Mouse (Mus musculus): ENCODE measurements around the gene Chfr. TPM values are rescaled to one million over a fixed set of nuclear protein-coding genes. Genes with fewer than 3 reads are reported as not detected.

Chfr gene
- total RNA-seq, 1 experiment, result 40.2 TPM

DNA sequence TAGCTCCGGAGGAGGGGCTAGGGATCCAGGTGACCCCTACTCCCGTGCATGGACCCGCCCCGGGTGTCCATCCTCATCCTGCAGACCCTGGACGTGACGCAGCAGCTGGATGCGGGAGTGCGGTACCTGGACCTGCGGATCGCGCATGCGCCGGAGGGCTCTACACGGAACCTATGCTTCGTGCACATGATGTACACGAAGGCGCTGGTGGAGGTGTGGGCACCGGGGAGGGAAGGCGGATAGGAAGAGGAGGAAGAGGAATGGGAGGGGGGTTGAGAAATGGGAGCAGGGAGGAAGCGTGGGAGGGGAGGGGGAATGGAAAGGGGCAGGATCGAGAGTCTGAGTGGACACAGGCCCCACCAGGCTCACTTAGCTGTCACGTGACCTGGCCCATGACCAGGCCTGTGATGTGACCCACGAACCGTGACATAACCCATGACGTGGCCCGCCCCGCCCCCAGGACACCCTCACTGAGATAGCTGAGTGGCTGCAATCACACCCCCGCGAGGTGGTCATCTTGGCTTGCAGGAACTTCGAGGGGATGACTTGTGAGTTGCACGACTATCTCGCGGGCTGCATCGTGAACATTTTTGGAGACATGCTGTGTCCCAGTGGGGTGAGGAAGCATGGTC is 33.8 kb upstream of the Chfr start:
- Histone ChIP-seq H3K27ac (ENCODE audit: insufficient read depth, low read depth, low read length, poor library complexity, severe bottlenecking) (no peak overlapping the region), H3K9ac (ENCODE audit: insufficient read depth, low read depth, low read length, poor library complexity, severe bottlenecking) (peak overlapping the region; percentile 12; the same call in 1 of the 2 replicates), H3K36me3 (ENCODE audit: control insufficient read depth, insufficient read depth, low read length, poor library complexity, severe bottlenecking) (peaks cover 47% of the 10 kb centered on the region), H3K4me1 (ENCODE audit: control insufficient read depth in 2 of 2, insufficient read depth in 2 of 2, low read length in 2 of 2, poor library complexity in 1 of 2) (peaks cover 9 to 64% of the 10 kb centered on the region in 2 experiments), H3K4me3 (ENCODE audit: insufficient read depth in 1 of 2, low read depth in 1 of 2, low read length in 2 of 2, poor library complexity in 1 of 2, severe bottlenecking in 1 of 2) (peak overlapping the region; percentile 61 to 63), H3K9me3 (ENCODE audit: control insufficient read depth, insufficient read depth, low read depth, low read length) (no peaks in the 10 kb centered on the region)
- TF ChIP-seq MAFK (IDR thresholded peaks at IDR 0.05; ENCODE audit: insufficient read depth, low read depth, low read length) (no peak), CHD2 (IDR thresholded peaks at IDR 0.05; ENCODE audit: low read depth, low read length) (no peak), ZC3H11A (IDR thresholded peaks at IDR 0.05; ENCODE audit: borderline replicate concordance, low read depth, low read length) (no peak), ZNF384 (IDR thresholded peaks at IDR 0.05; ENCODE audit: low read depth, low read length) (no peak)
- in situ Hi-C loops (cut with MboI; ENCODE audit: low sequenced_read_pairs in 2 of 2, unreplicated experiment in 2 of 2), result no loop called here
- no peak for DNase-seq (ENCODE audit: low read depth, low spot score)

DNA sequence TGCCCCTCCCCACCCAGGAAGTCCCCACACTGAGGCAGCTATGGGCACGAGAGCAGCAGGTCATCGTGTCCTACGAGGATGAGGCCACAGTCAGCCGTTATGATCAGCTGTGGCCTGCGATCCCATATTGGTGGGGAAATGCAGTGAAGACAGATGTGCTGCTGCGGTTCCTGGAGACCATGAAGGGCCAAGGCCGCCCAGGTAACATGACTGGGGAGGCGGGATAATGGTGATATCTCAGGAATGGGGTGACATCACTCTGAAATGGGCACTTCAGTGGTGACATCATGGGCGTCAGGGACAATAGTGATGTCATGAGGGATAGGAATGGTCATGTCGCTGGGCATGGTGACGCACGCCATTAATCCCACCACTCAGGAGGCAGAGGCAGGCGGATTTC is 33.2 kb upstream of the Chfr start:
- Histone ChIP-seq H3K4me1 (ENCODE audit: control insufficient read depth in 2 of 2, insufficient read depth in 2 of 2, low read length in 2 of 2, poor library complexity in 1 of 2) (peaks cover 7 to 63% of the 10 kb centered on the region in 2 experiments), H3K9ac (ENCODE audit: insufficient read depth, low read depth, low read length, poor library complexity, severe bottlenecking) (no peak overlapping the region), H3K9me3 (ENCODE audit: control insufficient read depth, insufficient read depth, low read depth, low read length) (no peaks in the 10 kb centered on the region), H3K4me3 (ENCODE audit: insufficient read depth in 1 of 2, low read depth in 1 of 2, low read length in 2 of 2, poor library complexity in 1 of 2, severe bottlenecking in 1 of 2) (no peak overlapping the region), H3K36me3 (ENCODE audit: control insufficient read depth, insufficient read depth, low read length, poor library complexity, severe bottlenecking) (peaks cover 48% of the 10 kb centered on the region), H3K27ac (ENCODE audit: insufficient read depth, low read depth, low read length, poor library complexity, severe bottlenecking) (no peak overlapping the region)
- no peak for DNase-seq (ENCODE audit: low read depth, low spot score)
- in situ Hi-C loops (cut with MboI; ENCODE audit: low sequenced_read_pairs in 2 of 2, unreplicated experiment in 2 of 2), result no loop called here
- no peak for TF ChIP-seq CHD2 (IDR thresholded peaks at IDR 0.05; ENCODE audit: low read depth, low read length)
- TF ChIP-seq ZC3H11A (IDR thresholded peaks at IDR 0.05; ENCODE audit: borderline replicate concordance, low read depth, low read length), result no peak
- no peak for TF ChIP-seq ZNF384 (IDR thresholded peaks at IDR 0.05; ENCODE audit: low read depth, low read length)
- no peak for TF ChIP-seq MAFK (IDR thresholded peaks at IDR 0.05; ENCODE audit: insufficient read depth, low read depth, low read length)
- TF ChIP-seq HCFC1 (IDR thresholded peaks at IDR 0.05; ENCODE audit: borderline replicate concordance, insufficient read depth, low read length), result no peak

DNA sequence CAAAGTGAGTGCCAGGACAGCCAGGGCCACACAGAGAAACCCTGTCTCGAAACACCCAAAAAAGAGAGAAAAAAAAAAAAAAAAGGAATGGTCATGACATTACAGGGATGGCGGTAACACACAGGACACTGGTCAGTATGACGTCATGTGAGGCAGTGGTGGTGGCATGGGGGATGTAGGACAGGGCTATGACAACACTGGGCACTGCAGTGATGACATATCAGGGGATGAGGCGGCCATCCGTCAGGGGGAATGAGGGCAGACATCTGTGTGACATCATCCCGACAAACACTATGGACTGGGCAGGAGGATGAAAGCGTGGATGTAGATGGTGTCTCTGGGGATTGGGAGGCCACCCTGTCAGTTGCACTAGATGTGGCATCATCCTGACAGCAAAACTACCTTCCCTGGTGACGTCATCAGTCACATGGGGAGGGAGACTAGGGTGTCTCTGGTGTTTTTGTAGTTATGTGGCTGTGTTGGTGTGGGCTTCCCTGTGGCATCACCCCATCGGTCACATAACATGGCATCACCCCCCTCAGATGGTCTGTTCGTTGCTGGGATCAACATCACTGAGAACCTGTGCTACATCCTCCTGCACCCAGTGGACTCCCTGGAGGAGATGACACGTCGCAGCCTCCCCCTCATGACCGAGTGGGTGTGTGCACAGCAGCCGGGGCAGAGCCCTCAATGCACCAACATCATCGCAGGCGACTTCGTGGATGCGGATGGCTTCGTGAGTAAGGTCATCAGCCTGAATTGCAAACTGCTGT is 32.6 kb upstream of the Chfr start:
- TF ChIP-seq ZC3H11A (IDR thresholded peaks at IDR 0.05; ENCODE audit: borderline replicate concordance, low read depth, low read length) (no peak), MAFK (IDR thresholded peaks at IDR 0.05; ENCODE audit: insufficient read depth, low read depth, low read length) (no peak), CHD2 (IDR thresholded peaks at IDR 0.05; ENCODE audit: low read depth, low read length) (no peak), ZNF384 (IDR thresholded peaks at IDR 0.05; ENCODE audit: low read depth, low read length) (no peak), HCFC1 (IDR thresholded peaks at IDR 0.05; ENCODE audit: borderline replicate concordance, insufficient read depth, low read length) (no peak)
- no peak for DNase-seq (ENCODE audit: low read depth, low spot score)
- H3K9ac ChIP-seq (ENCODE audit: insufficient read depth, low read depth, low read length, poor library complexity, severe bottlenecking), result no peak overlapping the region
- no peak overlapping the region for H3K4me3 ChIP-seq (ENCODE audit: insufficient read depth in 1 of 2, low read depth in 1 of 2, low read length in 2 of 2, poor library complexity in 1 of 2, severe bottlenecking in 1 of 2)
- H3K4me1 ChIP-seq (ENCODE audit: control insufficient read depth in 2 of 2, insufficient read depth in 2 of 2, low read length in 2 of 2, poor library complexity in 1 of 2), result peaks cover 5 to 62% of the 10 kb centered on the region in 2 experiments
- H3K27ac ChIP-seq (ENCODE audit: insufficient read depth, low read depth, low read length, poor library complexity, severe bottlenecking), result no peak overlapping the region
- H3K9me3 ChIP-seq (ENCODE audit: control insufficient read depth, insufficient read depth, low read depth, low read length), result no peaks in the 10 kb centered on the region
- peaks cover 48% of the 10 kb centered on the region for H3K36me3 ChIP-seq (ENCODE audit: control insufficient read depth, insufficient read depth, low read length, poor library complexity, severe bottlenecking)
- in situ Hi-C loops (cut with MboI; ENCODE audit: low sequenced_read_pairs in 2 of 2, unreplicated experiment in 2 of 2), result no loop called here

DNA sequence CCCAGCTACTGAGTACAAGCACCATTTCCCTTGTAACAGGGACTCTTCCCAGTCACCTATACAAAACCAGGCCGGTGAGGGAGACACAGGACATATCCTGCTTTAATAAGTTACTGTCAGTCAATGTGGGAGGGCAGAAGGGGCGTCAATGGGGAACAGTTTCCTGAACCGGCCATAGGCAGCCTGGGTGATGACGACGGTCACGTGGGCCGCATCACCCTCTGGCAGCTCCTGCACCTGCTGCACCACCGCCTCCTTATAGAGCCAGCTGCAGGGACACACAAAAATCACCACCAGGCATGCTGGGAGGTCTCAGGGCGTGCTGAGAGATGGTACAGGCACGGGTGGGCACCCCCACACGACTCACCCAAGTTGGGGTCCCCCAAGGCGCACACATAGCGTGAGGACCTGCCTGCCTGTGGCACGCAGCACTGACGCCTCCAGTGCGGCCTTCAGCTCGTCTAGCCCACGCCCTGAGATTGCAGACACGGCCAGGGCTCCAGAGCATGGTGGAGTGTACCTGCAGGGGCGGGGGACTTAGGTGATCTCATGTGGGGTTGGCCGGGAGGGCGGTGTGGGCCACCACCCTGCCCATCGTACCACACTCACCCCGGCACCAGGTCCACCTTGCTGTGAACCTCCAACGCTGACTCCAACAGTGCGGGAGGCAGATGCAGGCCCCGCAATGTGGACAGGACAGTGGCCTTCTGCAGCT is 31.6 kb upstream of the Chfr start:
- DNase-seq (ENCODE audit: low read depth, low spot score), result no peak
- H3K27ac ChIP-seq (ENCODE audit: insufficient read depth, low read depth, low read length, poor library complexity, severe bottlenecking), result no peak overlapping the region
- no peaks in the 10 kb centered on the region for H3K9me3 ChIP-seq (ENCODE audit: control insufficient read depth, insufficient read depth, low read depth, low read length)
- H3K4me1 ChIP-seq (ENCODE audit: control insufficient read depth in 2 of 2, insufficient read depth in 2 of 2, low read length in 2 of 2, poor library complexity in 1 of 2), result peaks cover 0 to 52% of the 10 kb centered on the region in 2 experiments; a peak in 2 of 4 replicates
- H3K4me3 ChIP-seq (ENCODE audit: insufficient read depth in 1 of 2, low read depth in 1 of 2, low read length in 2 of 2, poor library complexity in 1 of 2, severe bottlenecking in 1 of 2), result peak overlapping the region in 1 of 2 experiments; percentile 17; a peak in 1 of 4 replicates
- H3K36me3 ChIP-seq (ENCODE audit: control insufficient read depth, insufficient read depth, low read length, poor library complexity, severe bottlenecking), result peaks cover 48% of the 10 kb centered on the region
- TF ChIP-seq ZNF384 (IDR thresholded peaks at IDR 0.05; ENCODE audit: low read depth, low read length) (no peak), HCFC1 (IDR thresholded peaks at IDR 0.05; ENCODE audit: borderline replicate concordance, insufficient read depth, low read length) (no peak), CHD2 (IDR thresholded peaks at IDR 0.05; ENCODE audit: low read depth, low read length) (no peak), ZC3H11A (IDR thresholded peaks at IDR 0.05; ENCODE audit: borderline replicate concordance, low read depth, low read length) (no peak), MAFK (IDR thresholded peaks at IDR 0.05; ENCODE audit: insufficient read depth, low read depth, low read length) (no peak)
- H3K9ac ChIP-seq (ENCODE audit: insufficient read depth, low read depth, low read length, poor library complexity, severe bottlenecking), result no peak overlapping the region
- in situ Hi-C loops (cut with MboI; ENCODE audit: low sequenced_read_pairs in 2 of 2, unreplicated experiment in 2 of 2), result no loop called here
